Mouse (Mus musculus): ENCODE data around the gene Mmgt1.

Mmgt1 gene

GRCm38 (mm10) chrX:56597887-56598640 lies at the start of gene Mmgt1:
Gene Mmgt1, minus strand, starts transcription at chrX:56598069.
- peak; percentile 81 to 84 for DNase-seq

- no peak for DNase-seq
Observed at GRCm38 (mm10) chrX:56640066-56640465, 42.2 kb upstream of the Mmgt1 start.

GRCm38 (mm10) chrX:56636185-56636584 lies 38.3 kb upstream of the Mmgt1 start:
- no peak for DNase-seq

- no peak for DNase-seq
Observed at GRCm38 (mm10) chrX:56615236-56615635, 17.4 kb upstream of the Mmgt1 start.

GRCm38 (mm10) chrX:56610318-56610694 lies 12.4 kb upstream of the Mmgt1 start:
- peak; percentile 4 to 5 for DNase-seq

GRCm38 (mm10) chrX:56609623-56610317 lies 11.9 kb upstream of the Mmgt1 start, which contains the start of gene Slc9a6:
Gene Slc9a6, plus strand, starts transcription at chrX:56609757.
- DNase-seq, result peak; percentile 73 to 76

GRCm38 (mm10) chrX:56609285-56609622 lies 11.4 kb upstream of the Mmgt1 start:
- DNase-seq, result no peak

- no peak for DNase-seq
Observed at GRCm38 (mm10) chrX:56607032-56607710, 9.3 kb upstream of the Mmgt1 start.

GRCm38 (mm10) chrX:56606536-56606935 lies 8.7 kb upstream of the Mmgt1 start:
- DNase-seq, result no peak

- DNase-seq, result no peak
Observed at GRCm38 (mm10) chrX:56597219-56597886, 516 bp downstream of the Mmgt1 start.

- DNase-seq, result no peak
Observed at GRCm38 (mm10) chrX:56578200-56578599, 19.7 kb downstream of the Mmgt1 start.

GRCm38 (mm10) chrX:56572465-56572864 lies 25.4 kb downstream of the Mmgt1 start:
- DNase-seq, result peak; percentile 31 to 40

GRCm38 (mm10) chrX:56553584-56553983 lies 44.3 kb downstream of the Mmgt1 start:
- no peak for DNase-seq

- no peak for DNase-seq
Observed at GRCm38 (mm10) chrX:56549506-56549905, 48.4 kb downstream of the Mmgt1 start, which contains the start of gene Gm648. Gene Gm648, minus strand, starts transcription at chrX:56549606.

GRCm38 (mm10) chrX:56537162-56537561 lies 60.7 kb downstream of the Mmgt1 start:
- peak; percentile 4 to 9 for DNase-seq
